Comparison of ENCODE assay signal across 7 mouse cellular contexts in the genomic region with DNA sequence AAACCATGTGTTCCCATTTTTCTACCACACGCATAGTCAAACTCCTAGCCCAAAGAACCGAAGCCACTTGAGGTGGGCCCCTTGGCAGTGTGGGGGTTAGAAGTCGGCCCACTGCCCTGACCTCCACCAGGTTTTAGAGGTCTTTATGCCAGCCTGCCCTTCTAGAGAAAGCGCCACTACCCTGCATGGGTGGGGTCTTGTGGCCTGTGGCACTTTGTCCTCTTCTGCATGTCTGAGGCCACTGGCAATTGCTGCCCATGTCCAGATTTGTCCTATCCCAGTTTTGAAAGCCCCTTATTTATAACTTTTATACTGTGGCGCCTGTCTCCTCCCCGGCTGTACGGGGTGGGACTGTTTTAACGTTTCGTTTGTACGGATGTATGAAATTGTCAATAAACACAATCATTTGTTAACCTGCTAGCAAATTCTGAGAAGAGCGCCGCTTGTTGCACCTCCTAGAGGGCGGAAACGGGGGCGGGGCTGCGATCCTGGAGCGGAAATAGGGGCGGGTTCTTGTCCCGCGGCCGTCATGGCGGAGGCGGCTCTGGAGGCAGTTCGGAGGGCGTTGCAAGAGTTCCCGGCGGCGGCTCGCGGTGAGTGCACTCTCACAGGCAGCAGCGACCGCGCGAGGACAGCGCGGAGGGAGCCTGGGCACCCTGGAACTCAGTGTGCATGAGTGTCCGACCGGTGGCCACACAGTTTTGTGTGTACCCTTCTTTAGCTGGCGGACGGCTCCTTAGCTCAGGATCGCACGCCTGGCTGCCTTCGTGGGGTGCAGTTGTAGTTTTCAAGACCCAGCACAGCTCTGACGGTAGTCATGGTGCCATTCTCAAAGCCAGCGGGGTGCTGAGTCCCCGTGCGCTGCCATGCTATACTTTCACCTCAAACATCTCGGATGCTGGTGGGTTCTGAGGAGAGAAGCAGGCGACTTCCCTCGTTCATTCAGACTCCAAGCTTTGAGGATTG. TPM values are rescaled to one million over a fixed set of nuclear protein-coding genes. Genes with fewer than 3 reads are reported as not detected.
DNase-seq lines count a peak whose midpoint lies in the region; ATAC-seq lines count a peak whose summit lies in the region.

A gene (plus strand): TSS at position 500 of the 966 bp plus-strand sequence.
A gene (plus strand): TSS at position 510 of the 966 bp plus-strand sequence.

- H3K9me3 ChIP-seq in embryonic facial prominence, embryonic 10.5 days = no peaks in the 10 kb centered on the region
- no peaks in the 10 kb centered on the region for H3K9me3 ChIP-seq in limb, embryonic 11.5 days (ENCODE audit: control insufficient read depth, low read length)
- H3K9me3 ChIP-seq in midbrain, embryonic 14.5 days (ENCODE audit: control insufficient read depth, low read length) = no peaks in the 10 kb centered on the region

- peak; percentile 91 for ATAC-seq in granulocyte monocyte progenitor cell, adult 5-6 weeks (replicated peaks; ENCODE audit: poor library complexity, severe bottlenecking)
- ATAC-seq in limb, embryonic 11.5 days (ENCODE audit: insufficient number of reproducible peaks, low FRiP score, low TSS enrichment, low read depth) = peak; percentile 65; the same call in 1 of the 2 replicates
- ATAC-seq in midbrain, embryonic 14.5 days (ENCODE audit: low FRiP score, low TSS enrichment) = peak; percentile 86

- WGBS in embryonic facial prominence, embryonic 10.5 days = 5% methylated on average over 50 of the region's 50 CpGs
- WGBS in limb, embryonic 11.5 days = 5% methylated on average over 50 of the region's 50 CpGs
- WGBS in midbrain, embryonic 14.5 days = 5% methylated on average over 50 of the region's 50 CpGs

- DNase-seq in adrenal gland, postnatal 10 days = peak; percentile 97
- peak; percentile 92 for DNase-seq in embryonic facial prominence, embryonic 10.5 days (ENCODE audit: low spot score)
- DNase-seq in kidney, adult 18-20 months = peak; percentile 94
- DNase-seq in limb, embryonic 11.5 days (ENCODE audit: low spot score) = peak; percentile 94
- peak; percentile 94 for DNase-seq in midbrain, embryonic 14.5 days
- DNase-seq in spleen, adult 18-20 months = peak; percentile 86 to 95

- H3K4me2 ChIP-seq in limb, embryonic 11.5 days (ENCODE audit: low read depth, severe bottlenecking) = peak within 1 kb of the TSS; percentile 75
- peak within 1 kb of the TSS; percentile 64 for H3K4me2 ChIP-seq in midbrain, embryonic 14.5 days (ENCODE audit: low read length)

- H3K9ac ChIP-seq in limb, embryonic 11.5 days (ENCODE audit: low read length) = peak within 1 kb of the TSS; percentile 64
- H3K9ac ChIP-seq in midbrain, embryonic 14.5 days (replicated peaks; ENCODE audit: low read length) = peak within 1 kb of the TSS; percentile 77

- peak within 1 kb of the TSS; percentile 88 for H3K4me3 ChIP-seq in embryonic facial prominence, embryonic 10.5 days
- H3K4me3 ChIP-seq in limb, embryonic 11.5 days (ENCODE audit: low read depth, low read length) = peak within 1 kb of the TSS; percentile 47
- peak within 1 kb of the TSS; percentile 65 for H3K4me3 ChIP-seq in midbrain, embryonic 14.5 days (replicated peaks; ENCODE audit: low read depth, low read length)

- peaks cover 18% of the 10 kb centered on the region for H3K4me1 ChIP-seq in embryonic facial prominence, embryonic 10.5 days
- H3K4me1 ChIP-seq in limb, embryonic 11.5 days (ENCODE audit: control insufficient read depth, insufficient read depth, low read length) = no peaks in the 10 kb centered on the region
- peaks cover 15% of the 10 kb centered on the region for H3K4me1 ChIP-seq in midbrain, embryonic 14.5 days (ENCODE audit: control insufficient read depth, insufficient read depth, low read length)

- peaks cover 74% of the 10 kb centered on the region for H3K36me3 ChIP-seq in embryonic facial prominence, embryonic 10.5 days (replicated peaks)
- H3K36me3 ChIP-seq in limb, embryonic 11.5 days (ENCODE audit: control insufficient read depth, insufficient read depth, low read length) = peaks cover 11% of the 10 kb centered on the region
- peaks cover 60% of the 10 kb centered on the region for H3K36me3 ChIP-seq in midbrain, embryonic 14.5 days (ENCODE audit: control insufficient read depth, insufficient read depth, low read length)

- no peaks in the 10 kb centered on the region for H3K27me3 ChIP-seq in embryonic facial prominence, embryonic 10.5 days (replicated peaks; ENCODE audit: low read depth, poor library complexity, severe bottlenecking)
- H3K27me3 ChIP-seq in limb, embryonic 11.5 days (ENCODE audit: control insufficient read depth, insufficient read depth, low read length) = no peaks in the 10 kb centered on the region
- H3K27me3 ChIP-seq in midbrain, embryonic 14.5 days (ENCODE audit: control insufficient read depth, insufficient read depth, low read length) = no peaks in the 10 kb centered on the region

- H3K27ac ChIP-seq in embryonic facial prominence, embryonic 10.5 days (replicated peaks) = peak within 1 kb of the TSS; percentile 93
- peak within 1 kb of the TSS; percentile 26; the same call in 1 of the 2 replicates for H3K27ac ChIP-seq in limb, embryonic 11.5 days (replicated peaks; ENCODE audit: low read depth, low read length)
- H3K27ac ChIP-seq in midbrain, embryonic 14.5 days (replicated peaks; ENCODE audit: low read depth, low read length) = peak within 1 kb of the TSS; percentile 88

RNA-seq across cellular contexts. Expression of the first gene that starts in this region (rescaled TPM):
- total RNA-seq in adrenal gland, postnatal 10 days (2021) = 10 to 100 TPM in 1 of 2 experiments, 1 to 10 TPM in 1; 9.3 to 11.9 TPM
- polyA plus RNA-seq in embryonic facial prominence, embryonic 10.5 days (2016; fragmentation: Nextera tagmentation; extraction: Ambion mirVana) = 20.4 and 20.6 TPM in 2 replicates
- total RNA-seq in granulocyte monocyte progenitor cell, adult 5-6 weeks (2014; fragmentation: Nextera tagmentation) = 2.3 and 7.9 TPM in 2 replicates
- 3.5 and 4.0 TPM in 2 replicates for total RNA-seq in granulocyte monocyte progenitor cell, adult 5-6 weeks (2017)
- 18.5 and 22.2 TPM in 2 replicates for polyA plus RNA-seq in limb, embryonic 11.5 days (2014; fragmentation: Nextera tagmentation; extraction: Ambion mirVana)
- polyA plus RNA-seq in midbrain, embryonic 14.5 days (2014; fragmentation: Nextera tagmentation; extraction: Ambion mirVana) = 16.7 and 18.7 TPM in 2 replicates

RNA-seq across cellular contexts. Expression of the second gene that starts in this region (rescaled TPM):
- 1 to 10 TPM in 1 of 2 experiments, under 1 TPM in 1; 0.69 to 4.7 TPM for total RNA-seq in adrenal gland, postnatal 10 days (2021)
- polyA plus RNA-seq in embryonic facial prominence, embryonic 10.5 days (2016; fragmentation: Nextera tagmentation; extraction: Ambion mirVana) = 5.6 and 6.2 TPM in 2 replicates
- total RNA-seq in granulocyte monocyte progenitor cell, adult 5-6 weeks (2014; fragmentation: Nextera tagmentation) = 1.0 and 1.5 TPM in 2 replicates
- total RNA-seq in granulocyte monocyte progenitor cell, adult 5-6 weeks (2017) = not detected in 2 replicates
- polyA plus RNA-seq in limb, embryonic 11.5 days (2014; fragmentation: Nextera tagmentation; extraction: Ambion mirVana) = 1.6 and 3.5 TPM in 2 replicates
- polyA plus RNA-seq in midbrain, embryonic 14.5 days (2014; fragmentation: Nextera tagmentation; extraction: Ambion mirVana) = 4.0 and 5.2 TPM in 2 replicates

Comparison
In these comparisons a context has a peak if more than half of its experiments do, and no peak if none do; other contexts are left out.
1. Peak in every context shown above with its lines: DNase-seq, ATAC-seq, H3K4me3 ChIP-seq and H3K27ac ChIP-seq.
2. H3K27ac ChIP-seq: peak in every context shown above with its lines; median percentile 93 in embryonic facial prominence, embryonic 10.5 days; 88 in midbrain, embryonic 14.5 days; 26 in limb, embryonic 11.5 days.